Mouse (Mus musculus) gastrocnemius, postnatal 10 days (tissue): ENCODE measurements around the gene Lars2. TPM values are rescaled to one million over a fixed set of nuclear protein-coding genes. Genes with fewer than 3 reads are reported as not detected.
A peak's percentile ranks its signal among the peaks of the same experiment; 100 is the strongest.

Experiments used
- DNase-seq: peaks from one replicate; pipeline ENCODE4 v3.0.0; 2021; ENCODE audit warnings: mixed read lengths
- total RNA-seq, 2 experiments: library from RNA; stranded (reverse); gene quantifications; 2 replicates each; pipeline ENCODE4 v1.2.3; 2021

Gene Lars2
- total RNA-seq, 2 experiments from 2014 or later, result 42.8 to 125 TPM

GRCm38 (mm10) chr9:123478031-123478585 lies 111.4 kb downstream of the Lars2 start:
- peak; percentile 77 for DNase-seq

- peak; percentile 78 for DNase-seq
Measured at GRCm38 (mm10) chr9:123478586-123479195, 112.0 kb downstream of the Lars2 start, which contains the start of gene Limd1. Gene Limd1, plus strand, starts transcription at chr9:123478706.

- peak; percentile 24 for DNase-seq
Measured at GRCm38 (mm10) chr9:123479196-123479669, 112.5 kb downstream of the Lars2 start.

GRCm38 (mm10) chr9:123479876-123480252 lies 113.1 kb downstream of the Lars2 start:
- no peak for DNase-seq

GRCm38 (mm10) chr9:123480253-123480921 lies 113.7 kb downstream of the Lars2 start:
- no peak for DNase-seq

- no peak for DNase-seq
Measured at GRCm38 (mm10) chr9:123481136-123481535, 114.4 kb downstream of the Lars2 start.

GRCm38 (mm10) chr9:123483598-123483997 lies 116.9 kb downstream of the Lars2 start:
- no peak for DNase-seq

- no peak for DNase-seq
Measured at GRCm38 (mm10) chr9:123484830-123485229, 118.1 kb downstream of the Lars2 start.

- no peak for DNase-seq
Measured at GRCm38 (mm10) chr9:123485561-123485960, 118.8 kb downstream of the Lars2 start.

GRCm38 (mm10) chr9:123486635-123487034 lies 119.9 kb downstream of the Lars2 start:
- DNase-seq, result no peak

- DNase-seq, result no peak
Measured at GRCm38 (mm10) chr9:123489073-123489472, 122.3 kb downstream of the Lars2 start.

- DNase-seq, result no peak
Measured at GRCm38 (mm10) chr9:123489727-123490343, 123.1 kb downstream of the Lars2 start.

GRCm38 (mm10) chr9:123490930-123491329 lies 124.2 kb downstream of the Lars2 start:
- DNase-seq, result no peak

GRCm38 (mm10) chr9:123491917-123492585 lies 125.3 kb downstream of the Lars2 start:
- peak; percentile 42 for DNase-seq

- no peak for DNase-seq
Measured at GRCm38 (mm10) chr9:123496665-123497064, 129.9 kb downstream of the Lars2 start.

- DNase-seq, result no peak
Measured at GRCm38 (mm10) chr9:123497906-123498305, 131.2 kb downstream of the Lars2 start.

- no peak for DNase-seq
Measured at GRCm38 (mm10) chr9:123500480-123500879, 133.8 kb downstream of the Lars2 start.

- no peak for DNase-seq
Measured at GRCm38 (mm10) chr9:123503171-123503834, 136.6 kb downstream of the Lars2 start.

GRCm38 (mm10) chr9:123504325-123504724 lies 137.6 kb downstream of the Lars2 start:
- DNase-seq, result peak; percentile 41

- no peak for DNase-seq
Measured at GRCm38 (mm10) chr9:123505598-123505997, 138.9 kb downstream of the Lars2 start.

- no peak for DNase-seq
Measured at GRCm38 (mm10) chr9:123506270-123507146, 139.8 kb downstream of the Lars2 start.
